Mouse (Mus musculus) midbrain, embryonic 16.5 days (tissue): Measurements from ENCODE around the gene Man2a1. TPM values are rescaled to one million over a fixed set of nuclear protein-coding genes. Genes with fewer than 3 reads are reported as not detected.

Experiments
- ATAC-seq: fragments of 200-750 bp; cut with Nextera tagmentation; 2 replicates; pipeline ENCODE4 v1.8.0; 2017; ENCODE audit warnings: moderate TSS enrichment
- H3K27ac ChIP-seq: fragments of 300-500 bp; sonication (generic); 2 replicates; pipeline ENCODE4 v1.5.1; 2014; ENCODE audit warnings: mild to moderate bottlenecking, low read length, mixed read lengths
- H3K27me3 ChIP-seq: fragments of 300-500 bp; sonication (generic); 2 replicates; pipeline ENCODE4 v1.6.1; 2014; ENCODE audit warnings: low read depth, low read length, mixed read lengths; ENCODE audit not compliant: control insufficient read depth, insufficient read depth
- H3K36me3 ChIP-seq: fragments of 300-500 bp; sonication (generic); 2 replicates; pipeline ENCODE4 v1.6.1; 2014; ENCODE audit warnings: mild to moderate bottlenecking, low read length, moderate library complexity, mixed read lengths; ENCODE audit not compliant: control insufficient read depth, insufficient read depth
- H3K4me1 ChIP-seq: fragments of 300-500 bp; sonication (generic); 2 replicates; pipeline ENCODE4 v1.6.1; 2014; ENCODE audit warnings: mild to moderate bottlenecking, low read length, mixed read lengths; ENCODE audit not compliant: control insufficient read depth, insufficient read depth
- H3K4me2 ChIP-seq: fragments of 300-500 bp; sonication (generic); 2 replicates; pipeline ENCODE4 v1.6.1; 2014; ENCODE audit warnings: mild to moderate bottlenecking, low read length, mixed read lengths
- H3K4me3 ChIP-seq: fragments of 300-500 bp; sonication (generic); 2 replicates; pipeline ENCODE4 v1.5.1; 2014; ENCODE audit warnings: low read depth, mild to moderate bottlenecking, low read length, moderate library complexity, mixed read lengths
- H3K9ac ChIP-seq: fragments of 300-500 bp; sonication (generic); 2 replicates; pipeline ENCODE4 v1.6.1; 2014; ENCODE audit warnings: low read depth, low read length, mixed read lengths
- H3K9me3 ChIP-seq: fragments of 300-500 bp; sonication (generic); replicated peaks from 2 replicates; pipeline ENCODE4 v1.6.1; 2014; ENCODE audit warnings: mild to moderate bottlenecking, low read length, mixed read lengths; ENCODE audit not compliant: control insufficient read depth, poor library complexity, severe bottlenecking
- WGBS: fragments of 180-500 bp; shearing (Covaris S2); extraction: QIAGEN DNeasy Blood & Tissue Kit; methylation state at CpG from one replicate; pipeline ENCODE4 v1.1.7; 2014; 5-methylcytosine and 5-hydroxymethylcytosine counted together
- polyA plus RNA-seq: library from polyadenylated mRNA; unstranded; fragments of >200 nt; fragmentation: Nextera tagmentation; extraction: Ambion mirVana; gene quantifications from 2 replicates; pipeline ENCODE4 v1.2.1, GENCODE M21; 2015

The Man2a1 gene
- polyA plus RNA-seq, 1 experiment from 2014 or later, result 5.3 TPM

DNA sequence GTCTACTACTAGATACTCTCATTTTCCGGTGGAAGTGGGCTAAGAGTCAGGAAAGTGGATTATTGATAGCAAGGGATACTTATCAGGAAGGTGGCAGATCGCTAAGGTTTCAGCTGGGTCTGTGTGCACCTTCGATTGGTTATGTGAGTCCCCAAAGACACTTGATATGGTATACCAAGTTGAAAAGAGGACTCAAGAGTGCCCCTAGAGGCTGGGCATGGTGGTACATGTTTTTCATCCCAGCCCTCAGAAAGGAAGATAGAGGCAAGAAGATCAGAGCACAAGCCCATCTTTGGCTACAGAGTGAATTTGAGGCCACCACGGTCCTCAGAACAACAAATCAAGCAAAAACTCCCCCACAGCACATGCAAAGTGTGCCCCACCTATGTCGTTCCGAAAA is 25.3 kb upstream of the Man2a1 start:
- H3K9ac ChIP-seq, result no peak overlapping the region
- no peaks in the 10 kb centered on the region for H3K9me3 ChIP-seq
- no peaks in the 10 kb centered on the region for H3K27me3 ChIP-seq
- no peaks in the 10 kb centered on the region for H3K36me3 ChIP-seq
- 82% methylated on average over 6 of the region's 6 CpGs for WGBS
- H3K4me2 ChIP-seq, result no peak overlapping the region
- no peak for ATAC-seq
- no peak overlapping the region for H3K4me3 ChIP-seq
- no peak overlapping the region for H3K27ac ChIP-seq
- H3K4me1 ChIP-seq, result no peaks in the 10 kb centered on the region; the same call in 1 of the 2 replicates

GRCm38 (mm10) chr17:64577485-64577884 is 23.1 kb upstream of the Man2a1 start:
- H3K4me1 ChIP-seq, result no peaks in the 10 kb centered on the region; the same call in 1 of the 2 replicates
- no peak overlapping the region for H3K4me3 ChIP-seq
- ATAC-seq, result no peak
- no peaks in the 10 kb centered on the region for H3K9me3 ChIP-seq
- no peak overlapping the region for H3K4me2 ChIP-seq
- no peak overlapping the region for H3K27ac ChIP-seq
- WGBS, result 35% methylated on average over 5 of the region's 5 CpGs
- no peaks in the 10 kb centered on the region for H3K27me3 ChIP-seq
- no peaks in the 10 kb centered on the region for H3K36me3 ChIP-seq
- H3K9ac ChIP-seq, result no peak overlapping the region

GRCm38 (mm10) chr17:64578346-64578745 is 22.2 kb upstream of the Man2a1 start:
- Histone ChIP-seq H3K4me2 (no peak overlapping the region), H3K4me3 (no peak overlapping the region), H3K9me3 (no peaks in the 10 kb centered on the region), H3K36me3 (no peaks in the 10 kb centered on the region), H3K9ac (no peak overlapping the region), H3K27me3 (no peaks in the 10 kb centered on the region), H3K4me1 (no peaks in the 10 kb centered on the region; the same call in 1 of the 2 replicates), H3K27ac (no peak overlapping the region)
- WGBS, result 19% methylated on average over 4 of the region's 4 CpGs
- ATAC-seq, result no peak

GRCm38 (mm10) chr17:64579696-64580095 is 20.8 kb upstream of the Man2a1 start:
- ATAC-seq, result no peak
- H3K9ac ChIP-seq, result no peak overlapping the region
- H3K4me2 ChIP-seq, result no peak overlapping the region
- no peak overlapping the region for H3K27ac ChIP-seq
- H3K4me3 ChIP-seq, result no peak overlapping the region
- 85% methylated on average over 8 of the region's 8 CpGs for WGBS
- no peaks in the 10 kb centered on the region; the same call in 1 of the 2 replicates for H3K4me1 ChIP-seq
- no peaks in the 10 kb centered on the region for H3K27me3 ChIP-seq
- no peaks in the 10 kb centered on the region for H3K36me3 ChIP-seq
- H3K9me3 ChIP-seq, result no peaks in the 10 kb centered on the region

DNA sequence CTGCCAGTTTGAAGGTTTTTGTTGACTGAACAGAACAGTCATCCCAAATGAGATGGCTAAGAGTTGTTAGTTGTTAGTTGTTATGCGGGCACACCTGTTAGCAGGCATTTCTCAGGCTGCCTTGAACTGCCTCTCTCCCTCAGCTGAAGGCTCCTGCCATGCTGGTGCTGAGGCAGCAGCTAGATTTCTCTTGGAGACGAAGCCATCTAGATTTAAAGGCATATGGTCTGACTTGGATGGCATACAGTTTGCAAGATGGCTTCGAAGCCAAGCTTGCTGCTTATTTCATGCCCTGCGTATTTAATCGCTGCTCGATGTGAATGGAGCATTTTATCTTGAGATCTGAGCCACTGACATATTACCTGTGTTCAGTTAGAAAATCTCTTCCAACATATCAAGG is 19.4 kb upstream of the Man2a1 start:
- H3K27me3 ChIP-seq, result no peaks in the 10 kb centered on the region
- H3K4me2 ChIP-seq, result no peak overlapping the region
- H3K4me1 ChIP-seq, result no peaks in the 10 kb centered on the region; the same call in 1 of the 2 replicates
- no peak overlapping the region for H3K27ac ChIP-seq
- no peaks in the 10 kb centered on the region for H3K9me3 ChIP-seq
- no peak overlapping the region for H3K4me3 ChIP-seq
- WGBS, result 92% methylated on average over 6 of the region's 6 CpGs
- H3K9ac ChIP-seq, result no peak overlapping the region
- H3K36me3 ChIP-seq, result no peaks in the 10 kb centered on the region
- ATAC-seq, result no peak

GRCm38 (mm10) chr17:64581962-64582361 is 18.6 kb upstream of the Man2a1 start:
- WGBS, result 91% methylated on average over 3 of the region's 3 CpGs
- H3K36me3 ChIP-seq, result no peaks in the 10 kb centered on the region
- H3K27ac ChIP-seq, result no peak overlapping the region
- H3K4me2 ChIP-seq, result no peak overlapping the region
- H3K4me3 ChIP-seq, result no peak overlapping the region
- ATAC-seq, result no peak
- H3K4me1 ChIP-seq, result no peaks in the 10 kb centered on the region; the same call in 1 of the 2 replicates
- H3K9ac ChIP-seq, result no peak overlapping the region
- no peaks in the 10 kb centered on the region for H3K27me3 ChIP-seq
- H3K9me3 ChIP-seq, result no peaks in the 10 kb centered on the region

DNA sequence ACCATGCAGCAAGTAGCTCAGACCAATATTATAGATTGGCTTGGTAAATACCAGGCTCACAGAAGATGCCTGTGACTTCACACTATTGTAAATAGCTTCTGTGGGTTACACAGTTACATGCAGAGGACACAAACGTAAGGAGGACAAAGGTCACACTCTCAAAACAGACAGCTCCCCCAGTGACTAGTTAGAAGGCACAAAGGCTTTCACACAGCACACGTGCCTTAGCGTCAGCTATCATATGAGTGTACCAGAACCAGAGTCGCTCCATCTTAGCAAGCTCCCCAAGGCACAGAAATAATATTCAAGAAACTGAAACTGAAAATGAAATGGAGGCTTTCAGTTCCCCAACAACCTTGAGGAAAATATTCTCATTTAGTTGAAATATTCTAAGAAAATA is 10.1 kb upstream of the Man2a1 start:
- Histone ChIP-seq H3K9ac (no peak overlapping the region), H3K27ac (no peak overlapping the region), H3K4me2 (no peak overlapping the region), H3K27me3 (no peaks in the 10 kb centered on the region), H3K9me3 (no peaks in the 10 kb centered on the region), H3K4me1 (no peaks in the 10 kb centered on the region), H3K4me3 (no peak overlapping the region), H3K36me3 (no peaks in the 10 kb centered on the region)
- 47% methylated on average over 4 of the region's 4 CpGs for WGBS
- no peak for ATAC-seq

GRCm38 (mm10) chr17:64591366-64591765 is 9.2 kb upstream of the Man2a1 start:
- H3K4me1 ChIP-seq, result no peaks in the 10 kb centered on the region
- ATAC-seq, result no peak
- H3K4me2 ChIP-seq, result no peak overlapping the region
- H3K27me3 ChIP-seq, result no peaks in the 10 kb centered on the region
- no peak overlapping the region for H3K27ac ChIP-seq
- 74% methylated on average over 10 of the region's 10 CpGs for WGBS
- H3K9ac ChIP-seq, result no peak overlapping the region
- H3K4me3 ChIP-seq, result no peak overlapping the region
- no peaks in the 10 kb centered on the region for H3K9me3 ChIP-seq
- H3K36me3 ChIP-seq, result no peaks in the 10 kb centered on the region

GRCm38 (mm10) chr17:64592355-64592754 is 8.2 kb upstream of the Man2a1 start:
- Histone ChIP-seq H3K4me2 (no peak overlapping the region), H3K27ac (no peak overlapping the region), H3K4me3 (no peak overlapping the region), H3K9ac (no peak overlapping the region), H3K36me3 (no peaks in the 10 kb centered on the region), H3K9me3 (no peaks in the 10 kb centered on the region), H3K27me3 (no peaks in the 10 kb centered on the region), H3K4me1 (no peaks in the 10 kb centered on the region)
- ATAC-seq, result no peak
- WGBS, result 83% methylated on average over 2 of the region's 2 CpGs
